In genomic region chr5:30617851-30618250, GRCm38 (mm10) we compare ENCODE assay signal across 10 mouse cellular contexts. TPM values are rescaled to one million over a fixed set of nuclear protein-coding genes. Genes with fewer than 3 reads are reported as not detected.
DNase-seq lines count a peak whose midpoint lies in the region; ATAC-seq lines count a peak whose summit lies in the region.
"Had no signal": no experiment of that assay in that cellular context is flagged by ENCODE, and none has a peak within 500 bp of the region (broad histone marks: within the 10 kb centered on the region; RNA-seq: fewer than 3 reads in every experiment).

No protein-coding gene starts in this region.

- no peak overlapping the region for H3K9ac ChIP-seq in stomach, embryonic 14.5 days (replicated peaks; ENCODE audit: low read depth, low read length)
- no peak overlapping the region for H3K9ac ChIP-seq in hindbrain, embryonic 16.5 days (ENCODE audit: low read depth, low read length)
- H3K9ac ChIP-seq: midbrain, embryonic 12.5 days had no signal

- H3K4me3 ChIP-seq in stomach, embryonic 14.5 days (ENCODE audit: low read depth, low read length), result no peak overlapping the region
- H3K4me3 ChIP-seq in hindbrain, embryonic 16.5 days (ENCODE audit: low read length), result no peak overlapping the region
- H3K4me3 ChIP-seq: erythroblast, embryonic 14.5 days; midbrain, embryonic 12.5 days had no signal

- DNase-seq in ovary, postnatal 36 days (ENCODE audit: low spot score), result peak; percentile 61
- no peak for DNase-seq in ovary, postnatal 14 days (ENCODE audit: low spot score)
- peak; percentile 58 to 78 for DNase-seq in heart, adult 9 months (ENCODE audit: low spot score in 2 of 2)
- DNase-seq in kidney, postnatal 14 days, result peak; percentile 59
- no peak for DNase-seq in left cerebral cortex, postnatal 25 days (ENCODE audit: low spot score in 2 of 2)
- no peak for DNase-seq in embryo, embryonic 11 days

- no peak overlapping the region for H3K4me2 ChIP-seq in stomach, embryonic 14.5 days (replicated peaks; ENCODE audit: low read depth, low read length)
- H3K4me2 ChIP-seq in hindbrain, embryonic 16.5 days (ENCODE audit: low read length), result no peak overlapping the region
- H3K4me2 ChIP-seq: midbrain, embryonic 12.5 days had no signal

- intact Hi-C loops in left cerebral cortex, postnatal 25 days (cut with DNase I), result no loop called here

- H3K27me3 ChIP-seq in stomach, embryonic 14.5 days (ENCODE audit: control insufficient read depth, insufficient read depth, low read length), result peaks cover 5% of the 10 kb centered on the region
- peaks cover 13% of the 10 kb centered on the region for H3K27me3 ChIP-seq in hindbrain, embryonic 16.5 days (replicated peaks; ENCODE audit: control insufficient read depth, insufficient read depth, low read length)

- no peak for ATAC-seq in stomach, embryonic 14.5 days (ENCODE audit: insufficient number of reproducible peaks, insufficient read depth, low FRiP score, low read depth)
- ATAC-seq in hindbrain, embryonic 16.5 days, result no peak

- no peaks in the 10 kb centered on the region for H3K36me3 ChIP-seq in stomach, embryonic 14.5 days (ENCODE audit: control insufficient read depth, insufficient read depth, low read length)
- H3K36me3 ChIP-seq in hindbrain, embryonic 16.5 days (ENCODE audit: control insufficient read depth, insufficient read depth, low read length), result no peaks in the 10 kb centered on the region
- H3K36me3 ChIP-seq: midbrain, embryonic 12.5 days had no signal

- 42% methylated on average over 11 of the region's 11 CpGs for WGBS in stomach, embryonic 14.5 days
- 35% methylated on average over 11 of the region's 11 CpGs for WGBS in hindbrain, embryonic 16.5 days

- peaks cover 47% of the 10 kb centered on the region for H3K4me1 ChIP-seq in stomach, embryonic 14.5 days (ENCODE audit: control insufficient read depth, insufficient read depth, low read length)
- H3K4me1 ChIP-seq in hindbrain, embryonic 16.5 days (ENCODE audit: control insufficient read depth, insufficient read depth, low read depth, low read length), result peaks cover 18% of the 10 kb centered on the region

- H3K27ac ChIP-seq in stomach, embryonic 14.5 days (ENCODE audit: low read length), result peak overlapping the region; percentile 21; the same call in 1 of the 2 replicates
- no peak overlapping the region for H3K27ac ChIP-seq in hindbrain, embryonic 16.5 days (ENCODE audit: low read depth, low read length)
- H3K27ac ChIP-seq: midbrain, embryonic 12.5 days had no signal

- no peaks in the 10 kb centered on the region for H3K9me3 ChIP-seq in stomach, embryonic 14.5 days (ENCODE audit: control insufficient read depth, low read depth, low read length)
- no peaks in the 10 kb centered on the region for H3K9me3 ChIP-seq in hindbrain, embryonic 16.5 days (ENCODE audit: control insufficient read depth, low read length)
- H3K9me3 ChIP-seq: midbrain, embryonic 12.5 days had no signal

RNA-seq across cellular contexts. Expression of gene Kcnk3, which starts 29.9 kb away (rescaled TPM):
- 13.0 and 13.5 TPM in 2 replicates for polyA plus RNA-seq in stomach, embryonic 14.5 days (2014; fragmentation: Nextera tagmentation; extraction: Ambion mirVana)
- 8.0 and 10.6 TPM in 2 replicates for polyA plus RNA-seq in hindbrain, embryonic 16.5 days (2015; fragmentation: Nextera tagmentation; extraction: Ambion mirVana)
- total RNA-seq in left cerebral cortex, postnatal 25 days (2021), result 10 to 100 TPM; 21.3 to 21.6 TPM
- polyA plus RNA-seq: erythroblast, embryonic 14.5 days had no signal

RNA-seq across cellular contexts. Expression of gene Slc35f6, which starts 29.9 kb away (rescaled TPM):
- polyA plus RNA-seq in stomach, embryonic 14.5 days (2014; fragmentation: Nextera tagmentation; extraction: Ambion mirVana), result 28.5 and 29.8 TPM in 2 replicates
- 33.6 and 35.4 TPM in 2 replicates for polyA plus RNA-seq in hindbrain, embryonic 16.5 days (2015; fragmentation: Nextera tagmentation; extraction: Ambion mirVana)
- 10 to 100 TPM; 40.5 to 40.9 TPM for total RNA-seq in left cerebral cortex, postnatal 25 days (2021)

RNA-seq across cellular contexts. Expression of gene Cenpa, which starts 48.7 kb away (rescaled TPM):
- 264 and 303 TPM in 2 replicates for polyA plus RNA-seq in stomach, embryonic 14.5 days (2014; fragmentation: Nextera tagmentation; extraction: Ambion mirVana)
- polyA plus RNA-seq in hindbrain, embryonic 16.5 days (2015; fragmentation: Nextera tagmentation; extraction: Ambion mirVana), result 42.7 and 54.7 TPM in 2 replicates
- total RNA-seq in left cerebral cortex, postnatal 25 days (2021), result 1 to 10 TPM; 6.7 to 8.0 TPM

Comparison
In these comparisons a context has a peak if more than half of its experiments do, and no peak if none do; other contexts are left out.
1. DNase-seq: peak in ovary, postnatal 36 days (single experiment), heart, adult 9 months (2 of 2) and kidney, postnatal 14 days (single experiment); none in ovary, postnatal 14 days (single experiment), left cerebral cortex, postnatal 25 days (0 of 2) and embryo, embryonic 11 days (single experiment).